7 mouse cellular contexts compared by ENCODE assay signal in genomic region chr19:40895393-40895703, GRCm38 (mm10). TPM values are rescaled to one million over a fixed set of nuclear protein-coding genes. Genes with fewer than 3 reads are reported as not detected.
DNase-seq lines count a peak whose midpoint lies in the region; ATAC-seq and TF ChIP-seq lines count a peak whose summit lies in the region.

No protein-coding gene starts in this region.

- TF ChIP-seq POLR2A in spleen, adult 2 months (IDR thresholded peaks at IDR 0.05; ENCODE audit: low read depth, low read length) = no peak
- TF ChIP-seq POLR2A in embryonic fibroblast, embryonic 13.5 days (IDR thresholded peaks at IDR 0.05; ENCODE audit: low read depth, low read length) = no peak

- H3K27ac ChIP-seq in spleen, adult 2 months (ENCODE audit: insufficient read depth, low read length) = peak overlapping the region; percentile 96
- 0 out of 2 replicates have a peak overlapping the region, but pooled peaks have one; percentile 66 for H3K27ac ChIP-seq in embryonic fibroblast, embryonic 13.5 days (ENCODE audit: insufficient read depth, low read length)
- H3K27ac ChIP-seq in limb, embryonic 15.5 days = peak overlapping the region; percentile 93

- H3K4me1 ChIP-seq in spleen, adult 2 months (ENCODE audit: control insufficient read depth, insufficient read depth, insufficient read length) = no peaks in the 10 kb centered on the region
- H3K4me1 ChIP-seq in embryonic fibroblast, embryonic 13.5 days (ENCODE audit: control insufficient read depth, insufficient read depth, low read length) = no peaks in the 10 kb centered on the region
- H3K4me1 ChIP-seq in limb, embryonic 15.5 days = 0 out of 2 replicates have a peak, but pooled peaks cover 4% of the 10 kb centered on the region

- no peaks in the 10 kb centered on the region for H3K9me3 ChIP-seq in limb, embryonic 15.5 days

- H3K36me3 ChIP-seq in spleen, adult 2 months (ENCODE audit: control insufficient read depth, insufficient read depth, low read length) = peaks cover 3% of the 10 kb centered on the region
- no peaks in the 10 kb centered on the region for H3K36me3 ChIP-seq in limb, embryonic 15.5 days

- TF ChIP-seq CTCF in spleen, adult 2 months (IDR thresholded peaks at IDR 0.05; ENCODE audit: extremely low read depth, insufficient read depth, insufficient read length, insufficient replicate concordance) = no peak
- no peak for TF ChIP-seq CTCF in embryonic fibroblast, embryonic 13.5 days (IDR thresholded peaks at IDR 0.05; ENCODE audit: borderline replicate concordance, insufficient read depth, low read length)

- H3K4me2 ChIP-seq in limb, embryonic 15.5 days = peak overlapping the region; percentile 68

- H3K4me3 ChIP-seq in spleen, adult 2 months (ENCODE audit: extremely low read depth, insufficient read depth, insufficient read length) = peak overlapping the region; percentile 78
- H3K4me3 ChIP-seq in embryonic fibroblast, embryonic 13.5 days (ENCODE audit: insufficient read depth, low read length) = peak overlapping the region; percentile 82
- H3K4me3 ChIP-seq in limb, embryonic 15.5 days = peak overlapping the region; percentile 71

- 0 out of 2 replicates have a peak, but pooled peaks have one; percentile 30 for ATAC-seq in limb, embryonic 15.5 days (ENCODE audit: insufficient number of reproducible peaks, low FRiP score, low TSS enrichment, low read depth)

- no peak for DNase-seq in spleen, adult 2 months (ENCODE audit: low read depth in 1 of 2, low spot score in 2 of 2)
- no peak for DNase-seq in spleen, postnatal 10 days (ENCODE audit: low spot score in 2 of 2)
- no peak for DNase-seq in ovary, postnatal 14 days (ENCODE audit: low spot score)
- DNase-seq in embryo, embryonic 10.5 days (ENCODE audit: low spot score) = no peak
- no peak for DNase-seq in thymus, postnatal 36 days

- H3K27me3 ChIP-seq in spleen, adult 2 months (ENCODE audit: control insufficient read depth, insufficient read depth, low read length) = no peaks in the 10 kb centered on the region
- peaks cover 16% of the 10 kb centered on the region; the same call in 1 of the 2 replicates for H3K27me3 ChIP-seq in limb, embryonic 15.5 days

- peak overlapping the region; percentile 39 for H3K9ac ChIP-seq in limb, embryonic 15.5 days

- WGBS in spleen, adult 2 months = 6% methylated on average over 6 of the region's 6 CpGs
- 3% methylated on average over 6 of the region's 6 CpGs for WGBS in limb, embryonic 15.5 days

RNA-seq across cellular contexts. Expression of gene Zfp518a, which starts 0.8 kb away (rescaled TPM):
- 0.58 and 0.69 TPM in 2 replicates for polyA plus RNA-seq in spleen, adult 2 months (2012; rRNA removed)
- polyA plus RNA-seq in embryonic fibroblast, embryonic 13.5 days (2011; ENCODE audit: insufficient read length, low read depth, missing spikeins) = 14.8 and 16.6 TPM in 2 replicates
- 8.4 and 9.5 TPM in 2 replicates for polyA plus RNA-seq in limb, embryonic 15.5 days (2015; fragmentation: Nextera tagmentation; extraction: Ambion mirVana)
